Mouse (Mus musculus): ENCODE data around the gene Spata5.
"Not testable (repeated sequence)": the region's sequence is repeated elsewhere in the genome, so short reads cannot be mapped to it uniquely, and the experiment has no call there.

Spata5 gene

GRCm38 (mm10) chr3:37569661-37570566 lies 150.2 kb downstream of the Spata5 start:
- no peak for DNase-seq (ENCODE audit: low read depth, low spot score)

- no peak for DNase-seq (ENCODE audit: low read depth, low spot score)
Observed at GRCm38 (mm10) chr3:37571633-37572032, 151.9 kb downstream of the Spata5 start.

- DNase-seq (ENCODE audit: low read depth, low spot score) = no peak
Observed at GRCm38 (mm10) chr3:37572066-37572465, 152.4 kb downstream of the Spata5 start.

- DNase-seq (ENCODE audit: low read depth, low spot score) = no peak
Observed at GRCm38 (mm10) chr3:37576840-37577239, 157.1 kb downstream of the Spata5 start.

GRCm38 (mm10) chr3:37577706-37578105 lies 158.0 kb downstream of the Spata5 start:
- DNase-seq (ENCODE audit: low read depth, low spot score) = no peak

- DNase-seq (ENCODE audit: low read depth, low spot score) = no peak
Observed at GRCm38 (mm10) chr3:37584576-37584975, 164.9 kb downstream of the Spata5 start.

GRCm38 (mm10) chr3:37585967-37586730 lies 166.5 kb downstream of the Spata5 start:
- DNase-seq (ENCODE audit: low read depth, low spot score) = no peak

GRCm38 (mm10) chr3:37586731-37587578 lies 167.3 kb downstream of the Spata5 start:
- DNase-seq (ENCODE audit: low read depth, low spot score) = no peak

GRCm38 (mm10) chr3:37595721-37596120 lies 176.0 kb downstream of the Spata5 start:
- no peak for DNase-seq (ENCODE audit: low read depth, low spot score)

GRCm38 (mm10) chr3:37596519-37596918 lies 176.8 kb downstream of the Spata5 start:
- DNase-seq (ENCODE audit: low read depth, low spot score) = no peak

- no peak for DNase-seq (ENCODE audit: low read depth, low spot score)
Observed at GRCm38 (mm10) chr3:37597200-37597599, 177.5 kb downstream of the Spata5 start.

- not testable (repeated sequence) for DNase-seq (ENCODE audit: low read depth, low spot score)
Observed at GRCm38 (mm10) chr3:37599641-37600040, 179.9 kb downstream of the Spata5 start.

- DNase-seq (ENCODE audit: low read depth, low spot score) = no peak
Observed at GRCm38 (mm10) chr3:37602356-37602755, 182.7 kb downstream of the Spata5 start.

GRCm38 (mm10) chr3:37602890-37603289 lies 183.2 kb downstream of the Spata5 start:
- no peak for DNase-seq (ENCODE audit: low read depth, low spot score)

- DNase-seq (ENCODE audit: low read depth, low spot score) = no peak
Observed at GRCm38 (mm10) chr3:37603541-37603940, 183.8 kb downstream of the Spata5 start.

GRCm38 (mm10) chr3:37604976-37605875 lies 185.5 kb downstream of the Spata5 start:
- no peak for DNase-seq (ENCODE audit: low read depth, low spot score)

- DNase-seq (ENCODE audit: low read depth, low spot score) = no peak
Observed at GRCm38 (mm10) chr3:37605876-37606238, 186.2 kb downstream of the Spata5 start.

- no peak for DNase-seq (ENCODE audit: low read depth, low spot score)
Observed at GRCm38 (mm10) chr3:37608926-37609325, 189.2 kb downstream of the Spata5 start.

- no peak for DNase-seq (ENCODE audit: low read depth, low spot score)
Observed at GRCm38 (mm10) chr3:37610670-37611069, 191.0 kb downstream of the Spata5 start.

GRCm38 (mm10) chr3:37613722-37614121 lies 194.0 kb downstream of the Spata5 start:
- DNase-seq (ENCODE audit: low read depth, low spot score) = no peak
